Mouse (Mus musculus) layer of hippocampus, adult 2 months (tissue): Measurements from ENCODE around the gene Agpat3. TPM values are rescaled to one million over a fixed set of nuclear protein-coding genes. Genes with fewer than 3 reads are reported as not detected.
A peak's percentile ranks its signal among the peaks of the same experiment; 100 is the strongest.

Experiments
- DNase-seq, 2 experiments: peaks; one replicate each; pipeline ENCODE4 v3.0.0; 2022; ENCODE audit warnings: low spot score in 2 of 2
- H3K27ac ChIP-seq: fragments of 200-600 bp; 2 replicates; pipeline ENCODE4 v1.8.1; 2022
- H3K4me3 ChIP-seq: fragments of 200-600 bp; 2 replicates; pipeline ENCODE4 v1.8.1; 2022; ENCODE audit warnings: mild to moderate bottlenecking
- CTCF ChIP-seq: fragments of 200-600 bp; conservative IDR thresholded peaks from 2 replicates; pipeline ENCODE4 v1.8.1; 2022; ENCODE audit warnings: antibody characterized with exemption, mild to moderate bottlenecking, moderate library complexity
- total RNA-seq, 2 experiments: library from RNA; stranded (reverse); gene quantifications; 2 replicates each; pipeline ENCODE4 v1.2.3; 2021

Agpat3 gene
- total RNA-seq, 2 experiments from 2014 or later: 207 to 216 TPM

DNA sequence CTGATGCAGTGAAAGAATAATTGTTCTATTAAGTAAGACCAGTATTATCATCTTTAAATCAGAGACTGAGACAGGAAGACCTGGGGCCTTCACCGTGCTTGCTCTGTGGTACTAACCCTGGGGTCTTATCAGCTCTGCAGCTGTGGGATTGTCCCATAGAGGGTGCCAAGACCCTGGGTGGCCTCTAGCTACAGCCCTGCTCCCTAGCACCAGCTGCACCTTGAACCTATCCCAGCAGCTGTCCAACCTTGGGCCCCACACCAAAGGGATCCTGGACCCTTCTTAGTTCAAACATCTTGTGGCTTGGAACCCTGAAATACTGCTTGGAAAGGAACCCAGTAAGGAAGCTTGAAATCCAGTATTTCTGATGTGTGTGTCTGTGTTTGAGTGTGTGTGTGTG, 37.1 kb downstream of the Agpat3 start:
- DNase-seq: no peak
- no peak for TF ChIP-seq CTCF
- H3K4me3 ChIP-seq: no peak overlapping the region
- no peak overlapping the region for H3K27ac ChIP-seq

DNA sequence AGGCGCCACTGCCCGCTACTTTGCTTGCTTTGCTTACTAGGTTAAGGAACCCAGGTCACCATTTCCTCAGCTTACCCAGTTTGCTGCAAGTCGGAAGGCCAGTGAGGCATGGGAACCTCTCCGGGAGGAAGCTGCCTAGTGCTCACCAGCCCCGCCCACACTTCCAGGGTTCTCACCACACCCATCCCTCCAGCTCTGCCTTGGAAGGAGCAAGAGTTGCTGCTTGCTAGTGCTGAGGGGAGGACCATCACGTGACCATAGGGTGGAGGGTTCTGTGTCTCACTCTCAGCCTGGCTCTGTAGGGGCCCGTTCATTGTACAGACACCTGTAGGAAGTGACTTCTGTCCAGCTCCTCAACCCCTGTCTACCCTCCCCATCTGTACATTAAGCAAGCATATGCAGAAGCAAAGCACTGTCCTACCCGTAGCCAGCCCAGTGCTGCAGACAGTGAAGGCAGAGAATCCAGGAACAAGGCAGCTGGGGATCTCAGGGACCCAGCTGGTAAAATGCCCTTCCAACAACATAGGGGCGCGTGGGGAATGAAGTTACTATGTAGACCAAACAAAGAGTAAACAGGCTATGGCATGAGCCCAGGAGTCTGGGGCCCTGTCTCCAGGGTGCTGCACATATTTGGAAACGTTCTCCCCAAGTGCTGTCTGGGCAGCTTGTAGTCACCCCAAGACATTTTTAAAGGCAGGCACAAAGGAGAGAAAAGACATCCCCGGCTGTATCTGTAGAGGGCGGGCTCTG, 40.2 kb downstream of the Agpat3 start:
- Histone ChIP-seq H3K4me3 (no peak overlapping the region), H3K27ac (no peak overlapping the region)
- DNase-seq: no peak
- no peak for TF ChIP-seq CTCF

DNA sequence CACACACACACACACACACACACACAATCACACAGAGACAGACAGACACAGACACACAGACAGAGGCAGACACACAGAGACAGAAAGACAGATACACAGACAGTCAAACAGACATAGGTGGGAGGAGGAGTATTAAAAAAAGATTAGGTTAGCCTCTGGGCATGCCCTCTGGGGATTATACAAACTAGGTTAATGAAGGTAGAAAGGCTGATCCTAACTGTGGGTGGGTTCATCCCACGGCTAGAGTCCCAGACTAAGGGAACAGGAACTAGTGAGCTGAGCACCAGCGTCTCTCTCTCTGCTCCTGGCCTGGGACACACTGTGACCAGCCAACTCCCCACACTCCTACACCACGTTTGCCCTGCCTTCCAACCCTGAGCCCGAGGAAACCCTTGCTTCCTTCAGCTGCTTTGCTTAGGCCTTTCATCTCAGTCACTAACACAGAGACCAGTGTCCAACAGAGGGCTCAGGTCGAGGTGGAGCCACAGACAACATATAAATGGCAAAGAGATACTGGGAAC, 41.5 kb downstream of the Agpat3 start:
- TF ChIP-seq CTCF: no peak
- DNase-seq: no peak
- no peak overlapping the region for H3K27ac ChIP-seq
- no peak overlapping the region for H3K4me3 ChIP-seq

DNA sequence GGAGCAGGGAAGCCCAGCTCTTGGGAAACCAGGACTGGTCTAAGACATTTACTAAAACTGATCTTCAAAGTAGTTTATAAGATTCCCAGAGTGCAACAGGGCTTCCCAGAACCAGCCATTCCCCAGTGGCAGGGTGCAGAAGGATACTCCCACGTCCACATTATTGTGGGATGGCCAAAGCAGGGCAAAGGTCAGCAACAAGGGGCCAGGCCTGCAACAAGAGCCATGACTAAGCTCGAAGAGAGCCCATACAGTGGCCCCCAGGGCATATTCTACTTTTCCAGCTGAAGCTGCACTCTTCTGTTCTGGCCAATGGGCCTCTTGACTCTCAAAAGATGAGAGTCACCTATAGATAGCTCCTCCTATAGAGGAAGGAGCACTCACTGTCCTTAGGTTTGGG, 43.7 kb downstream of the Agpat3 start:
- DNase-seq: no peak
- Histone ChIP-seq H3K4me3 (no peak overlapping the region), H3K27ac (no peak overlapping the region)
- TF ChIP-seq CTCF: no peak

DNA sequence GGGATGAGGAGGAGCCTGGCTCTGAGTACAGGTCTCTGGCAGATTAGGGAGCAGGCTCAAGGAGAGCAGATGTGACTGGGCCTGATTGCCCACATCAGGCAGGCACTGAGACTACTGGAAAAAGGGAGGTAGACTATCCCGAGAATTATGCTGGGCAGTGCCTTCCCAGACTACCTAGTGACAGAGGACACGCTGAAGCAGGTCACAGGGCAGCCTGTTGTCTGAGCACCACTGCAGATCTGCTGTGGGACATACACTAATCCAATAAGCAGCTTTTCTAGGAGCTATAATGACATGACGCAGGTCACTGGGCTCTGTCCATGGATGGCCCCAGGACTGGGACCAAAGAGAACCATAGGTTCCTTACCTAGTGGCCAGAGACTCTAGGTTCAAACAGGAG, 44.9 kb downstream of the Agpat3 start:
- no peak for DNase-seq
- TF ChIP-seq CTCF: no peak
- Histone ChIP-seq H3K4me3 (no peak overlapping the region), H3K27ac (no peak overlapping the region)

DNA sequence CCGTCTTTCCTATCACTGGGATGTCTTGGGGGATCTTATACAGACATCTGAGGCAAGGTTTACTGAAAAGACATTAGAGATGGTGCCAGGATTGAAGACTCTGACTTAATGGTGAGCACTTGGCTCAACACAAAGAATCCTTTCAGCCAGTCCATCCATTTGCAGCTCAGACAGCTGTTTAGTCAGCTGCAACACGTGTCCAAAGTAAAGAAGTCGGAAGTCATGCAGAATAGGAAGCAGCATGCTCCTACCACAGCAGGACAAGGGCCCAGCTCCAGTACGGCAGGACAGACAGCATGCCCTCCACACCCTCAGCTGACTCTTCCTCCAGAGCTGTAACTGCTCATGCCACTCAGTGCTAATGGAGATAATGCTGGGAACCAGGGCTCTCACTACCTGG, 46.3 kb downstream of the Agpat3 start:
- no peak for TF ChIP-seq CTCF
- Histone ChIP-seq H3K4me3 (no peak overlapping the region), H3K27ac (0 out of 2 replicates have a peak overlapping the region, but pooled peaks have one; percentile 7)
- DNase-seq: no peak

DNA sequence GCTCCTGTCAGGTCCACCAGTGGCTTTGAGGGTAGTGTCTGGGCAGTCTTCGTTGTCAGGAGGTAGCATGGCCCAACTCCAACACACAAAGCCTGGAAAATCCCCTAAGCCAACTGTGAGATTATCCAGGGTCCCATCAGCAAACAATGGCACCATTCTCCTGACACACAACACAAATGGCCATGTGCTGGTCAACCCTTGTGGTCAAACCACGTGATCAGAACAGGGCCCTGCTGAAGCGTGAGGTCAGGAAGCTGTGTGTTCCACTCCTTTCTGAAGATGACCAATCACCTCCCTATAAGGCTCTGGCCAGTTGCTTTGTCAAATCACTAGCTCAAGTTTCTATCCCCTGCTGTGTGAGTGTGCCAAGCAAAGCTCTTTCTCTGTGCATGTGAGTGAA, 47.3 kb downstream of the Agpat3 start:
- no peak for TF ChIP-seq CTCF
- Histone ChIP-seq H3K27ac (no peak overlapping the region), H3K4me3 (no peak overlapping the region)
- no peak for DNase-seq

DNA sequence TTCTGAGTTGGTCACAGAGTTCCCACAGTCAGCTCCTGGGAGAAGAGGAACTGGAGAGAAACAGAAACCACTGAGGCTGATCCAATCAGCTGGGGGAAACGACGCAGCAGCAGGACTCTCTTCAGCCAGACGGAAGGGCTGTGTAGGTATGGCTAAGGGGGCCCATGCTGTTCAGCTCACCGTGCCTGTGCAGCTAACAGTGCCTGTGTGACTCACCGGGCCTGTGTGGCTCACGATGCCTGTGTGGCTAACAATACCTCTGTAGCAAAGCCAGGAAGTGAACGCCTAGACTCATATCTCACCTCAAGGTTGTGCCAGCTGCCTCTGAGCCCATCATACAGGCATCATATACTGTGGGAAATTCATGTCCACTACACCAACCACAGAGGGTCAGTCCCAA, 48.6 kb downstream of the Agpat3 start:
- TF ChIP-seq CTCF: no peak
- Histone ChIP-seq H3K4me3 (no peak overlapping the region), H3K27ac (no peak overlapping the region)
- no peak for DNase-seq

DNA sequence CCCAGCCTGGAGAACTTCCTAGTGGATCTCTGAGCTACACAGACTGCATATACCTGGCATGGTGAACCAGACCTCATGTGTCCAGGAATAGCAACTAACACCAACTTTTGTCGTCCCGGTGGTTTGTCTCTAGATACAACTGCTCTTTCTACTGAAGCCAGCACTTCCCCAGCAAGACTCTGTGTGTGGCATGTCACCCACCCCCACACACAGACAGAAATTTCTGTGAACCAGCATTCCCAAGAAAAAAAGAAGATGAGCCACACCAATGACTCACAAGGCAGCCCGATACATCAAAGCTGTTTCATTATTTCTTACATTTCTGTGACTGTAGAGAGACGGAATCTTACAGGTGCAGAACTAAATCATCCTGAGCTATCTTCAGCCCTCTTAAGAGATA, 52.2 kb downstream of the Agpat3 start:
- TF ChIP-seq CTCF: no peak
- peak in 1 of 2 experiments; percentile 58 for DNase-seq
- no peak overlapping the region for H3K4me3 ChIP-seq
- H3K27ac ChIP-seq: no peak overlapping the region

DNA sequence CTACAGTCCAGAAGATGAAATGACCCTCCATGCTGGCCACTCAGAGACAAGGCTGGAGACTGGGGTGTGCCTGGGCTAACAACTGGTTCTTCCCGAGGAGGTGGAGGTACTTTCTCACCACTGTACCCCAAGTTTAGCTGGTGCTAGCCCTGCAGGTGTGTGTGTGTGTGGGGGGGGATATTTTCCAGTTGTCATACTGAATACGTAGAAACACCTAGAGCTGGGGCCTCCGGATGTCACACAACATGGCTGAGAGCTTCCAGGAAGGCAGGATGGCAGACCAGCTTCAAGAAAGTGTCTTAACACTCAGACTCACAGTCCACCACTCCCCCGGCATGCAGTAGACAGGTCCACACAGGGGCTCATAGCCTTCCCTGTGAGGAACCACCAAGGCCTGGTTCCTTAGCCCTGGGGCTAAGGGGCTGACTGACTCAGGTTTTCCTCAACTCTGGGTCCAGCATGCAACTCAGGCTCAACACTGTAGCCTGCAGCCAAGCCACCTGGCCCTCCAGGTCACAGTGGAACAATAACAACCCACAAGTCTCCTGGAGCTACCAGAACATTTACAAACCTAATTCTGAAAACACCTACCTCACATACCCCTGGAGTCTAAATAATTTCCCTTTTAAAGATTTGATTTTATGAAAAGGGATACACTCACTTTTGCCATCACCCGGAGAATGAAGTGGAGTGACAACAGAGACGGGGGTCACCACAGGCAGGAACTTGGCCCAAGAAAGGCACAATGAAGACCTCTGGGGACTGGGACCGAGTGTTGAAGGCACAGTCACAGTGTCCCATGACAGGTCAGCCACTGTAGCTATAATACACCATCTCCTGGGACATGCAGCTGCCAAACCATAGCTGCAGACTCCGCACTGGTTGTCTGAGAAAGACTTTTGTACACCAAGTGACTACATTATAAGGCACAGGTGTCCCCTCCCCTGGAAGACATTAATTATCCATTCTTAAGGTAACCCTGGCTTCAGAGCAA, 53.3 kb downstream of the Agpat3 start:
- TF ChIP-seq CTCF: no peak
- no peak overlapping the region for H3K4me3 ChIP-seq
- DNase-seq: no peak
- peak overlapping the region; percentile 83 for H3K27ac ChIP-seq

DNA sequence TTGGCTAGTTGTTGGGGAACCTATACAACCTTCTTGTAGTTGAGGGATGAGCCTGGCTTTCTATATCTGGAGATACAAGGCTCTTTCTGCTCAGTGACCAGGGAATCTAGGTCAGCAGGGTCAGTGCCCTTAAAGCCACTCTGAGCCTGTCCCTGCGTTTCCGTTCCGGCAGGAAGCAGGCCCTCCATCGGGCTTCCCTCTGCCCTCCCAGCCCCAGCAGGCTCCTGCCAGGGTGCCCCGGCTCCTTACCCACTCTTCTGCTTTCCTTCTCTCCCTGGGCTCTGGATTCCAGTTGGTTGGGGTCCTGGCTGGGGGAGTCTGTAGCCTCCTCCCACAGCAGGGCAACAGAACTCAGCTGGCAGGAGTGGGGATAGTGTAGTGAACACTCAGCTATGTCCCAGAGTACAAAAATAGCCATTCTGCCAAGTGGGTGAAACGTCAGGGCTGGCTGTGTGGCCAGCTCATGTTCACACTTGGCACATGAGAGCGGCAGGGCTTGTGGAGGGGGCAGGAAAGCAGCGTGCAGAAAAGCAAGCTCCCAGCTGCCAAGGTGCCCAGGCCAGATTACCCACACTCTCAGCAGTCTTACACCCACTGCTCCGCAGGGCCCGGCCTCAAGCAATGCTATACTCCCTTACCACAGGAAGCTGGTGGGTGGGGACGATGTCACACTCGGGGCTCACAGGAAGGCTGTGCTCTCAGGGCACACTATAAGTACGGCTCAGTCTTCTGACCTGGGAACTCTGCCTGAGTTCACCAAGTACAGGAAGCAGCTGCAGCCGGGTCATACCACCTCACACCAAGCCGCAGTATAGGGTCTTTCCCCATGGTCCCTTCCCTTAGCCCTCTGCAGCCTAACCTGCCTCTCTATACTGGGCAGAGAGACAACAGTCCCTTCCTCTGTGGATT, 54.5 kb downstream of the Agpat3 start:
- Histone ChIP-seq H3K27ac (peak overlapping the region; percentile 83), H3K4me3 (peak overlapping the region; percentile 29; the same call in 1 of the 2 replicates)
- no peak for TF ChIP-seq CTCF

DNA sequence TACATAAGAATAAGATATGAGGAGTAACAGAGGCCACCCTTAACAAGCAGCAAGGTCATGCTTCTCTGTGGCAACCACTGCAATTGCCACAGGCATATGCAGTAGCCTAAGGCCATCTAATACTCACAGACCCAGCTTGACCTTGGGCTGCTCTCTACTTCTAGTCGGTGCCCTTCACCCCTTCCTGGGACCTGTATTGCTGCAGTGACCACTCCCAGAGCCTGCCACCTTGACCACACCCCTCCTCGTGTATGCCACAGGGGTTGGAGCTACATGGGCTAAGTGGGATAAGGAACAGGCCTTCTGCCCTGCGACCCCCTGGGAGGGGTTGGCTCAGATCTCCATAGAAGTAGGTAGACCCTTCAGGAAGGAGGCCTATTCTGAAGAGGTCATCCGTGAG, 55.3 kb downstream of the Agpat3 start:
- H3K27ac ChIP-seq: peak overlapping the region; percentile 83; the same call in 1 of the 2 replicates
- no peak for TF ChIP-seq CTCF
- H3K4me3 ChIP-seq: no peak overlapping the region
- no peak for DNase-seq

More for the DNA sequence above, 54.5 kb downstream of the Agpat3 start:
- DNase-seq: peak; percentile 54 to 58
